Mouse (Mus musculus) gastrocnemius, adult 2 months (tissue): ENCODE measurements at regions not wholly inside any gene's neighbourhood (a gene's known extent, or its start where the extent isn't known, plus 50 kb on each side); places are given as distances from the start of the nearest gene placed in this dataset.

Experiments
- DNase-seq: peaks from one replicate; pipeline ENCODE4 v3.0.0; 2022
- H3K27ac ChIP-seq: fragments of 200-600 bp; 2 replicates; pipeline ENCODE4 v1.8.1; 2022; ENCODE audit warnings: mild to moderate bottlenecking
- H3K4me3 ChIP-seq: fragments of 200-600 bp; 2 replicates; pipeline ENCODE4 v1.8.1; 2022; ENCODE audit warnings: mild to moderate bottlenecking, moderate library complexity
- CTCF ChIP-seq: fragments of 200-600 bp; IDR thresholded peaks from 2 replicates; pipeline ENCODE4 v1.8.1; 2022; ENCODE audit warnings: antibody characterized with exemption, mild to moderate bottlenecking, moderate library complexity
- intact Hi-C: fragments of 180-260 bp; cut with DNase I; formaldehyde crosslinking; loops from one replicate; pipeline ENCODE4 v1.15.1; 2025

GRCm38 (mm10) chr15:10898715-10899486 lies 53.2 kb upstream of the C1qtnf3 start:
- Histone ChIP-seq H3K27ac (no peak overlapping the region), H3K4me3 (no peak overlapping the region)
- no peak for DNase-seq
- TF ChIP-seq CTCF = no peak
- intact Hi-C loops = no loop called here

- no peak for TF ChIP-seq CTCF
- intact Hi-C loops = loop anchor here (10.0 kb wide), 1 partner anchor 395 kb away; no protein-coding TSS in a partner anchor
- no peak for DNase-seq
- H3K27ac ChIP-seq = no peak overlapping the region
- no peak overlapping the region for H3K4me3 ChIP-seq
Measured at GRCm38 (mm10) chr15:10899904-10900303, 52.2 kb upstream of the C1qtnf3 start.

- peak; percentile 73 for TF ChIP-seq CTCF
- peak; percentile 29 for DNase-seq
- no peak overlapping the region for H3K27ac ChIP-seq
- intact Hi-C loops = loop anchor here (10.0 kb wide), 1 partner anchor 396 kb away; no protein-coding TSS in a partner anchor
- no peak overlapping the region for H3K4me3 ChIP-seq
Measured at GRCm38 (mm10) chr15:10901075-10901474, 51.1 kb upstream of the C1qtnf3 start.

- TF ChIP-seq CTCF = no peak
- no peak for DNase-seq
- no peak overlapping the region for H3K27ac ChIP-seq
- intact Hi-C loops = loop anchor here (10.0 kb wide), 1 partner anchor 397 kb away; no protein-coding TSS in a partner anchor
- no peak overlapping the region for H3K4me3 ChIP-seq
Measured at GRCm38 (mm10) chr15:10901745-10902262, 50.3 kb upstream of the C1qtnf3 start.
